Mouse (Mus musculus) heart, postnatal 4 days (tissue): ENCODE data around the gene Bnipl. TPM values are rescaled to one million over a fixed set of nuclear protein-coding genes. Genes with fewer than 3 reads are reported as not detected.

Source experiments
- DNase-seq: peaks from one replicate; pipeline ENCODE4 v3.0.0; 2021
- total RNA-seq, 2 experiments: library from RNA; stranded (reverse); gene quantifications; 2 replicates each; pipeline ENCODE4 v1.2.3; 2021

Bnipl gene
- total RNA-seq, 2 experiments from 2014 or later: not detected

GRCm38 (mm10) chr3:95280747-95281146 is 29.8 kb upstream of the Bnipl start:
- DNase-seq: peak; percentile 20

- peak; percentile 32 for DNase-seq
These were observed 26.2 kb upstream of the Bnipl start for GRCm38 (mm10) chr3:95277149-95277551.

- DNase-seq: no peak
These were observed 25.5 kb upstream of the Bnipl start for GRCm38 (mm10) chr3:95276428-95276934.

GRCm38 (mm10) chr3:95275161-95275560 is 24.2 kb upstream of the Bnipl start:
- no peak for DNase-seq

GRCm38 (mm10) chr3:95274453-95274852 is 23.5 kb upstream of the Bnipl start:
- DNase-seq: no peak

- DNase-seq: no peak
These were observed 22.5 kb upstream of the Bnipl start for GRCm38 (mm10) chr3:95273471-95273870.

GRCm38 (mm10) chr3:95270766-95271364 is 19.9 kb upstream of the Bnipl start:
- DNase-seq: no peak

- no peak for DNase-seq
These were observed 18.8 kb upstream of the Bnipl start for GRCm38 (mm10) chr3:95269789-95270188.

GRCm38 (mm10) chr3:95267855-95268254 is 16.9 kb upstream of the Bnipl start:
- DNase-seq: no peak

GRCm38 (mm10) chr3:95266052-95266451 is 15.1 kb upstream of the Bnipl start:
- DNase-seq: no peak

- DNase-seq: no peak
These were observed 13.7 kb upstream of the Bnipl start for GRCm38 (mm10) chr3:95264724-95265123.

- DNase-seq: peak; percentile 78
These were observed 12.2 kb upstream of the Bnipl start for GRCm38 (mm10) chr3:95263089-95263739.

GRCm38 (mm10) chr3:95261975-95262374 is 11.0 kb upstream of the Bnipl start:
- no peak for DNase-seq

- DNase-seq: no peak
These were observed 5.9 kb upstream of the Bnipl start for GRCm38 (mm10) chr3:95256931-95257330.

- no peak for DNase-seq
These were observed 632 bp downstream of the Bnipl start for GRCm38 (mm10) chr3:95250361-95250760.

- DNase-seq: no peak
These were observed 3.2 kb downstream of the Bnipl start for GRCm38 (mm10) chr3:95247660-95248336.

- DNase-seq: peak; percentile 53
These were observed 4.3 kb downstream of the Bnipl start for GRCm38 (mm10) chr3:95246465-95247231.

- DNase-seq: no peak
These were observed 7.9 kb downstream of the Bnipl start for GRCm38 (mm10) chr3:95243086-95243485.

- DNase-seq: no peak
These were observed 9.5 kb downstream of the Bnipl start, which contains the start of gene Gm128 for GRCm38 (mm10) chr3:95241498-95241897. TSS of gene Gm128 (minus strand) at chr3:95241598.

GRCm38 (mm10) chr3:95240900-95241299 is 10.1 kb downstream of the Bnipl start:
- DNase-seq: no peak

- DNase-seq: no peak
These were observed 11.0 kb downstream of the Bnipl start for GRCm38 (mm10) chr3:95239971-95240370.

- DNase-seq: no peak
These were observed 12.0 kb downstream of the Bnipl start for GRCm38 (mm10) chr3:95239022-95239421.
